Mouse (Mus musculus): Measurements from ENCODE around the gene Ppp1r1a. TPM values are rescaled to one million over a fixed set of nuclear protein-coding genes. Genes with fewer than 3 reads are reported as not detected.
A peak's percentile ranks its signal among the peaks of the same experiment; 100 is the strongest.

Ppp1r1a gene
- polyA plus RNA-seq, 1 experiment from 2014 or later, result 21.5 TPM

DNA sequence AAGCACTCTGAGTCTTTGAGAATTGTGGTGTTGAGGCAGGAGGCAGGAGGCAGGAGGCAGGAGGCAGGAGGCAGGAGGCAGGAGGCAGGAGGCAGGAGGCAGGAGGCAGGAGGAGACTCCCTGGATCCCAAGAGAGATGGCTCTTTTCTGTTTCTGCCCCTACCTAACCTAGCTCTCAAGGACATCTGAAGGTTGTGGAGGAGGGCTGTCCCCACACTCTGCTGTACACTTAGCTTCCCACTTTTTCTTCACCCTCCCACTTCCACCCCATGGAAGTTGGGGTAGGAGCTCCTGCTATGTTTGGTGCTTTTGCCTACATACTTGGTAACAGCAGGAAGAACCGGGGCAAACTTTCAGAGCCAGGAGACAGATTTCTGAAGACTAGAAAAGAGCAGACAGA is 2.0 kb downstream of the Ppp1r1a start:
- Histone ChIP-seq H3K27ac (no peak overlapping the region), H3K4me1 (peaks cover 40% of the 10 kb centered on the region), H3K9me3 (replicated peaks) (no peaks in the 10 kb centered on the region), H3K27me3 (peaks cover 43% of the 10 kb centered on the region), H3K4me3 (replicated peaks) (no peak overlapping the region), H3K4me2 (no peak overlapping the region), H3K36me3 (no peaks in the 10 kb centered on the region), H3K9ac (no peak overlapping the region)
- ATAC-seq (replicated peaks; ENCODE audit: low FRiP score), result no peak
- WGBS, result 59% methylated on average over 1 of the region's 1 CpGs

DNA sequence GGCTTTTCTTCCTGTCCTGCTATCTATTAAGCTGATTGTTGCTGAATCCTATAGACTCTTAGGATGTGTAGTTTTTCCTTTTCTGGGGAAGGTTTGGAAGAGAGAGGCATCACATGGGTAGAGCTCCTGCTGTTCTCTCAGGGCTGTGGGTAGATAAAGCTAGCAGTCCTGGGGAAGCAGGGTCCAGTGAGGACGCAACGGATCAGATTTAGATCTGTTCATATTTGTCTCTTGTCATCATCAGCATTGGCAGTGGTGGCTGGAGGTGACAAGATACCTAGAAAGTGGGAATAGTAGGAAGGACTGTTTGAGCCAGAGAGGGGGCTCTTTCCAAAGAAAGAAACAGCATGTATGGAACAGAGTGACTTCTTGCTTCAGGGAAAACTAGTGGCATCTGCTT is 2.8 kb downstream of the Ppp1r1a start:
- WGBS, result 79% methylated on average over 2 of the region's 2 CpGs
- Histone ChIP-seq H3K9ac (no peak overlapping the region), H3K4me2 (no peak overlapping the region), H3K27me3 (peaks cover 40% of the 10 kb centered on the region), H3K36me3 (no peaks in the 10 kb centered on the region), H3K4me1 (peaks cover 33% of the 10 kb centered on the region), H3K9me3 (replicated peaks) (no peaks in the 10 kb centered on the region), H3K4me3 (replicated peaks) (no peak overlapping the region), H3K27ac (no peak overlapping the region)
- ATAC-seq (replicated peaks; ENCODE audit: low FRiP score), result no peak

DNA sequence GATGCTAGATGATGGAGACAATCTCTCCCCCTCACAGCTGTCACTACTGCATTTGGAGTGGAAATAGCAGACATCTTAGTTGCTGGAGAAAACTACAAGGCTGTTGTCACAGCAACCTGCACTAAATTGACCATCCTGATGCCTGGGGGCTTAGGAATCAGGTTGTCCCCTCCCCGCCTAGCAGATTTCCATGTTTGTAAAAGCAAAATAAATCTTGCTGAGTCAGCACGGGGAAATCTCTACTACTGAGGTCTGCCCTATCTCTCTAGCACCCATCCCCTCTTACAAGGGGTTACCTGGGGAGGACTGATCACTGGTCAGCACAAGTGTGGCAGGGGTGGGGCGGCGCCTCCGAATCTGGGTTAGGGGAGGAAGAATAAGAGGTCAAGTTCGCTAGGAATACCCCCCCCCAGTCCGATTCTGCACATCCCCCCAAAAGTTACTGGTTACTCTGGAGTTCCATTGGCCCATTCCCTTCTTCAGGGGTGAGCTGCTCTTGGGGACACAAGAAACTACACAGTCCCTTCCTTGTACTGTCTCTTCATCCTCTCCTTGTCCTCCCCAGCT is 3.7 kb downstream of the Ppp1r1a start:
- Histone ChIP-seq H3K4me3 (replicated peaks) (no peak overlapping the region), H3K4me1 (peaks cover 25% of the 10 kb centered on the region), H3K27ac (no peak overlapping the region), H3K4me2 (no peak overlapping the region), H3K9ac (no peak overlapping the region), H3K27me3 (peaks cover 36% of the 10 kb centered on the region), H3K9me3 (replicated peaks) (no peaks in the 10 kb centered on the region), H3K36me3 (no peaks in the 10 kb centered on the region)
- 76% methylated on average over 7 of the region's 7 CpGs for whole genome bisulfite sequencing
- no peak for ATAC-seq (replicated peaks; ENCODE audit: low FRiP score)

DNA sequence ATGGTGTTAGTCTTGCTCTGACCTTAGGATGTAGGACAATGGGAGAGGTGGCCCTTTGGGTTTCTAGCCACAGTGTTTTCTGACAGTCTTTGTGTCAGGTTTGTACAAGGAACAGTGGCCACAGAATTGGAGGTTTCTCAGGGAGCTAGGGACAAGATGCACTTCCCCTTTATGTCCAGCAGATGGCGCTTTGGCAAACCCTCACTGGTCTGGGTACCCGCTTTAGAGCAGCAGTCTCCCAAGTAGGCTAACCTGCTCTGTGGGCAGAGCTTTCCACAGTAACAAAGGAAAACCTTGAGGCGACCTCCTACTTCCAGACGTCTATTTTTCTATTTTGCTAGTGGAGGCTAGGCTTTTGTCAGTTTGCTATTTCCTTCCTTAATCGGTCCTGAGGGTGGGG is 7.4 kb downstream of the Ppp1r1a start:
- Histone ChIP-seq H3K27ac (no peak overlapping the region), H3K4me1 (no peaks in the 10 kb centered on the region), H3K4me2 (no peak overlapping the region), H3K36me3 (no peaks in the 10 kb centered on the region), H3K27me3 (0 out of 2 replicates have a peak, but pooled peaks cover 2% of the 10 kb centered on the region), H3K9me3 (replicated peaks) (no peaks in the 10 kb centered on the region), H3K9ac (no peak overlapping the region), H3K4me3 (replicated peaks) (no peak overlapping the region)
- peak; percentile 70; the same call in 1 of the 2 replicates for ATAC-seq (replicated peaks; ENCODE audit: low FRiP score)
- 9% methylated on average over 5 of the region's 5 CpGs for WGBS

DNA sequence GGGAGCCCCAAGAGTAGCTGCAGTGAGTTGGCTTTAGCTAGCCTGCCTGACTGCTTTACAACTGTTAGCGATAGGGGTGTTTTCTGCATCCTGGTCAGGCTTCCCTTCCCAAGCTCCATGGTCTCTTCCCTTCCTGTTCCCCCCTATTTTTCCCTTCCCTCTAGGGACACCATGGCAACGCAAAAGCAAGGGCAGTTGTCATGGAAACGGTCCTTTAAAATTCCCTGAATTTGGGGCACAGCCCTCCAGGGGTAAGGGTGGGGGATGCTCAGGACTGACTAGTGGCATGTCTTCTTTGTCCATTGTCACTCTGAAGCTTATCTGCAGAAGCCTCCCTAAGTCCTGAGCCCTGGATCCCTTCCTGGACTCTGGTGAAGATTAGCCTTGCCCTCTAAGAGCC is 14.6 kb downstream of the Ppp1r1a start:
- peaks cover 20% of the 10 kb centered on the region for H3K4me1 ChIP-seq
- ATAC-seq (replicated peaks; ENCODE audit: low FRiP score), result no peak
- H3K27me3 ChIP-seq, result no peaks in the 10 kb centered on the region

DNA sequence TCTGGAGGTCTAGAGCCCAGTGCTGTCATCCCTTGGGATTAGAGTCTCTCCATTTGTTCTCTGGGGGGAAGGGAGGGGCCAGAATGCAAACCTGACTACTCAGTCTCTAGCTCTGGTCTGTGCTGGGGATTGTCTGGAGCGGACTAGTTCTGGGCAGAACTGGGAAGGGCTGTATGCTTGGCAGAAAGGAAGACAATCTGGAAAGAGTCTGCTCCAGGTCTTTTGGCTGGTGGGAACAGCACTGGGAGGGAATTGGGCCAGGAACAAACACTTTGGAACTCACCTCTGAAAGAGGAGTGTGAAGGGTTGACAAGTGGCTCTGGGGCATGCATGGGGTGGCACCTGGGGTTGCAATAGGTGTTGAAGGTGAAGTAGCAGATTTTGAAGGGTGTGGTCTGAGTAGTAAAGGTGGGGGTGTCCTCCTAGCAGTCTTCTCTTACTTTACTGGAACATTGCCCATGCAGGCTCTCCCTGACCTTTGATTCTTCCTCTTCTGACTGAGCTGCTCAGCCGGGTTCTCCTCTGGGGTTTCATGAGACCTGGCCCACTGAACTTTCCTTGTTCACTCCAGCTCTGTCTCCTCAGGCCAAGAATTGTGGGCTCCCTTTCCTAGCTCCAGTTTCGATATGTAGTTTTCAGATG is 15.2 kb downstream of the Ppp1r1a start:
- H3K4me1 ChIP-seq, result peaks cover 20% of the 10 kb centered on the region
- H3K4me3 ChIP-seq (replicated peaks), result no peak overlapping the region
- no peak for ATAC-seq (replicated peaks; ENCODE audit: low FRiP score)
- H3K27me3 ChIP-seq, result no peaks in the 10 kb centered on the region
- no peak overlapping the region for H3K27ac ChIP-seq
- H3K9me3 ChIP-seq (replicated peaks), result no peaks in the 10 kb centered on the region
- 66% methylated on average over 3 of the region's 3 CpGs for WGBS
- H3K36me3 ChIP-seq, result no peaks in the 10 kb centered on the region
- H3K9ac ChIP-seq, result no peak overlapping the region
- no peak overlapping the region for H3K4me2 ChIP-seq

More for the DNA sequence above, 14.6 kb downstream of the Ppp1r1a start:
- no peak overlapping the region for H3K4me2 ChIP-seq
- no peaks in the 10 kb centered on the region for H3K9me3 ChIP-seq (replicated peaks)
- no peak overlapping the region for H3K27ac ChIP-seq
- H3K9ac ChIP-seq, result no peak overlapping the region
- H3K36me3 ChIP-seq, result no peaks in the 10 kb centered on the region
- no peak overlapping the region for H3K4me3 ChIP-seq (replicated peaks)
- WGBS, result 73% methylated on average over 3 of the region's 3 CpGs

DNA sequence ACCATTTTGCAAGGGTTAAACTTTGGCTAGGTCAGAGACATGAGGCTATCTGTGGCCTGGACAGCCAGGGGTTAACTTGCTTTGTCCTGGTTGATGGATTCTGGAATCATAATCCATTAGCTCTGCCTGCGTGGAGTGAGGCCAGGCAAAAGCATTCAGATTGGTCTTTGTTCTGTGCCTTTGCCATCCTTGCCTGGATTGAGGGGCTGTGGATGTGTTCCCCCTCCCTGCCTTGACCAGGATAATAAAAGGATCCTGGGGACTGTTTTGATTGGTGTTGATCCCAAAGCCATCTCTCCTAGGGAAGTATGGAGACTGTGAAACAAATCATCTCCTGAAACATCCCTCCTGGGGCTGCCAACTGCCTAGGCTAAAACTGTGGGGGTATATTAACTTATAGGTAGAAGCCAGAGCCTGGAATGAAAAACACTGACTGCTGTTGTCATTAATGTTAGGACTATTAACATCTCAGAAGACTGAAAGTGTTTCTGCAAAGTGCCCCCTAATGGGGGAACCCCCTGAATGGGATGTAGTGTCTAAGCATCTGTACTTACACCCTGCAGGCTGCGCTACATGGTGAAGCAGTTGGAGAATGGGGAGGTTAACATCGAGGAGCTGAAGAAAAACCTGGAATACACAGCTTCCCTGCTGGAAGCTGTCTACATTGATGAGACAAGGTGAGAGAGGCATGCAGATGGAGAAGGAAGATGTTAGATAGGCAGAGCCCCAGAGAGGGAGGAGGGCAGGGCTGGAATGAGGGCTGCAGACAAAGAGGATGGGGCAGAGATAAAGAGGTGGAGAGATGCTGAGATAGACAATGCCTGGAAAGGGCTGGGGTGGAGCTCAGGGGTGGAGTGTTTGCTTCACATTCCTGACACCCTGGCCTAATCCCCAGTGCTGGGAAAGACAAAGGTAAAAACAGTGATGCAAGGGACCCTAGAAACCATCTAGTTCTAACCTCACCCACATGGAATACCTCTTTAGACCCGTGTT is 18.1 kb downstream of the Ppp1r1a start:
- H3K27ac ChIP-seq, result 0 out of 2 replicates have a peak overlapping the region, but pooled peaks have one; percentile 6
- no peaks in the 10 kb centered on the region for H3K27me3 ChIP-seq
- H3K4me2 ChIP-seq, result no peak overlapping the region
- H3K4me1 ChIP-seq, result peaks cover 24% of the 10 kb centered on the region
- H3K9ac ChIP-seq, result no peak overlapping the region
- H3K4me3 ChIP-seq (replicated peaks), result no peak overlapping the region
- no peak for ATAC-seq (replicated peaks; ENCODE audit: low FRiP score)
- WGBS, result 35% methylated on average over 4 of the region's 4 CpGs
- H3K9me3 ChIP-seq (replicated peaks), result no peaks in the 10 kb centered on the region
- H3K36me3 ChIP-seq, result no peaks in the 10 kb centered on the region

DNA sequence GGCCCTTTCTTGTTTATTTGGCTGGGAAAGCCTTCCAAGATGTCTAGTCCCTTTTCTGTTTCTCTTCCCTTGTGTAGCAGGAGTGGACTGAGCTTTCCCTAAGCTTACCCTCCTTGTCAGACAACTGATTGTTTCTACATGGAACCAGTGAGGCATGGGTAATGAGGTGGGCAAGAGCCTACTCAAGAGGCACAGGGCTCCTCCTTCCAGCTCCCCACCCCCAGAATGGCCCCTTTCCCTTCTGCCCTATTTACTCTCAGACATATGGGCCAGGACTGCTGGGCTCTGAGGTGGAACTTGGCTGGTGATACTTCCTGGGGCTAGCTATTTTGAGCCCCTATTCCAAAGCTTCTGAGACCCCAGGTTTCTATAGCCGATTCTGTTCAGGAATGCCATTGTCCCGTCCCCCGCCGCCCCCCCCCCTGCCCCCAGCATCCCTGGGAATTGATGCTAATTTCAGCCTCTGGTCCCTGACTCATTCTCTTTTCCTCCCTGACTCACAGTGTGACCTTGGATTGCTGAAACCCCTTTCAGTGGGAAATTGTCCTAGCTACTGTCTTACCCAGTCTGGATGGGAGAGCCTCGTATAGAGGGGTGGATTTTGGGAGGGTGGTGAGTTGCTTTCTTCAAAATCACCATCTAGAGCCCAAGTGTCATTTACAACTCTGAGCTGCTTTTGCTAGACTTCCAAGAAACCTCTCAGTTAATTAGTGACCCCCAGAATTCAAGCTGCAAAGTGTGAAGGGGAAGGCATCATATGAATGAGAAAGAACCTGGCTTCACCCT is 19.0 kb downstream of the Ppp1r1a start:
- ATAC-seq (replicated peaks; ENCODE audit: low FRiP score), result peak; percentile 50; the same call in 1 of the 2 replicates
- Histone ChIP-seq H3K27me3 (no peaks in the 10 kb centered on the region), H3K27ac (peak overlapping the region; percentile 59), H3K4me1 (peaks cover 27% of the 10 kb centered on the region), H3K9me3 (replicated peaks) (no peaks in the 10 kb centered on the region), H3K9ac (no peak overlapping the region), H3K4me2 (0 out of 2 replicates have a peak overlapping the region, but pooled peaks have one; percentile 9), H3K36me3 (no peaks in the 10 kb centered on the region), H3K4me3 (replicated peaks) (no peak overlapping the region)
- 7% methylated on average over 5 of the region's 5 CpGs for WGBS

DNA sequence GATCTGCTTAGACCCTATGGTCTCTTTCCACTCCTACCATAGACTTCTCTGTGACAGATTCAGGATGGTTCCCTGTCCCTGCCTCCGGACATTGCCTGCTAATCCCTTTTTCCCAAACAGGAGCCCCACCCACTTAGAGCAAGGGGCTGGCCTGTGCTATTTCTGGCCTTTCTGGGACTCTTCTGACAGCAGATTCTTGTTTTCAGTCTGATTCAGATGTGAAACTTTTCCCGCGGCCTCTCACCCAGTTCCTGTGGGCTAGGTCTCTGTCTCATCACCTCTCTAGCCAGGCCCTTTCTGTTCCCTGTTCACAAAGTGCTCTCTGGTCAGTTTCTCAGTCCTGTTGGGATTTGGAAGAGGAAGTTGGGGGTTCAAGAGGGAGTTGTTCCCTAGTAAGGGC is 22.9 kb downstream of the Ppp1r1a start:
- WGBS, result 36% methylated on average over 3 of the region's 3 CpGs
- Histone ChIP-seq H3K36me3 (no peaks in the 10 kb centered on the region), H3K4me1 (peaks cover 31% of the 10 kb centered on the region), H3K4me2 (peak overlapping the region; percentile 67), H3K27me3 (peaks cover 7% of the 10 kb centered on the region; the same call in 1 of the 2 replicates), H3K9me3 (replicated peaks) (no peaks in the 10 kb centered on the region), H3K27ac (no peak overlapping the region), H3K9ac (no peak overlapping the region), H3K4me3 (replicated peaks) (no peak overlapping the region)
- no peak for ATAC-seq (replicated peaks; ENCODE audit: low FRiP score)

DNA sequence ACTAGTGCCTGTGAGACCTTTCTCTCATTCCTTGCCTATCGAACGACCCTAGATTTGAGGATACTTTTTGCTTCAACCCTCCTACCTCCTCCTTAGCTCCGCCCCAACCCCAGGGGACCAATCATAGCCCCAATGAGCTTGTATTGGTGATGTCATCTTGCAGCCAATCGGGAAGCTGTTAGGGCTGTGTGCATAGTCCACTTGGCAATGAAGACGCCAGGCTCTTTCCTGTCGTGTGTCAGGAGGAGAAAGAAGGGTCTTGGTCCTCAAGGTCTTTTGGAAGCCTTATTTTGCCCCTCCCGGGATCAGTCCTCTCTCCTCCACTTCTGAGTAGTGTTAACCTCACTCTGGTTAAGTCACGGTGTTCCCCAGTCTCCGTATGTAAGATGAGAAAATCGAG is 23.7 kb downstream of the Ppp1r1a start:
- WGBS, result 4% methylated on average over 10 of the region's 10 CpGs
- H3K4me1 ChIP-seq, result peaks cover 23% of the 10 kb centered on the region
- ATAC-seq (replicated peaks; ENCODE audit: low FRiP score), result peak; percentile 96

DNA sequence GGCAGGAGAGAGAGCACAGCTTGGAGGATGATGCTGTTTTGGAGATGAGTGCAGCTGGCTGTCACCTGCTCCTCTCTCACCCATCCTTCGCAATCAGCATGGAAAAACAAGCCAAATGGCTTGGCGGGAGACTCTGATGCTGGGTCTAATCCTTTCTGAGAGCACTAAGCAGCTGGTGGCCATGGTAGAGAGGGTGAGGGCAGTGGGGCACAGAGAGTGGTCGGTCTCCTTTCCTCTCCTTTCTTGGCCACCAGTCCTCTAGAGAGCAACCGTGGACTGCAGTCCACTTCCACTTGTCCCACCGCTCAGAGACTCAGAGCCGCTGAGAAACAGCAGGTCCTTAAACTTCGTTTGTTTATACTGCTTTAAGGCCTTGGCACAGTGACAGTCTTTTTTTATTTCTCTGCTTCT is 24.2 kb downstream of the Ppp1r1a start:
- Histone ChIP-seq H3K9ac (no peak overlapping the region), H3K9me3 (replicated peaks) (no peaks in the 10 kb centered on the region), H3K4me1 (peaks cover 18% of the 10 kb centered on the region), H3K4me3 (replicated peaks) (peak overlapping the region; percentile 42), H3K27me3 (peaks cover 7% of the 10 kb centered on the region; the same call in 1 of the 2 replicates), H3K4me2 (peak overlapping the region; percentile 67), H3K36me3 (no peaks in the 10 kb centered on the region), H3K27ac (no peak overlapping the region)
- 8% methylated on average over 7 of the region's 7 CpGs for WGBS
- ATAC-seq (replicated peaks; ENCODE audit: low FRiP score), result peak; percentile 38; the same call in 1 of the 2 replicates

More for the DNA sequence above, 23.7 kb downstream of the Ppp1r1a start:
- Histone ChIP-seq H3K36me3 (no peaks in the 10 kb centered on the region), H3K27me3 (peaks cover 7% of the 10 kb centered on the region; the same call in 1 of the 2 replicates), H3K27ac (0 out of 2 replicates have a peak overlapping the region, but pooled peaks have one; percentile 30), H3K9ac (0 out of 2 replicates have a peak overlapping the region, but pooled peaks have one; percentile 15), H3K9me3 (replicated peaks) (no peaks in the 10 kb centered on the region), H3K4me3 (replicated peaks) (peak overlapping the region; percentile 42), H3K4me2 (peak overlapping the region; percentile 67)
